Mouse (Mus musculus) liver, postnatal 0 days (tissue): ENCODE measurements around the gene Hoxb3.

Experiments used
- CTCF ChIP-seq: sonication (generic); IDR thresholded peaks from 2 replicates; pipeline ENCODE4 v1.5.1; 2016; ENCODE audit warnings: antibody characterized with exemption, low read depth
- EP300 ChIP-seq: IDR thresholded peaks from 2 replicates; pipeline ENCODE4 v1.6.1; 2016; ENCODE audit warnings: antibody characterized with exemption, low read depth, mild to moderate bottlenecking

- TF ChIP-seq EP300 (no peak), CTCF (no peak)
Observed at GRCm38 (mm10) chr11:96317608-96318367, 5.3 kb upstream of the Hoxb3 start, which contains the start of gene Hoxb4.
